Mouse (Mus musculus) ES-E14 (cell line): Measurements from ENCODE around the gene Stx1b.
"Not testable (repeated sequence)": the region's sequence is repeated elsewhere in the genome, so short reads cannot be mapped to it uniquely, and the experiment has no call there.

ENCODE experiments used
- CHD2 ChIP-seq: IDR thresholded peaks from 2 replicates; pipeline ENCODE4 v1.6.1; 2014; ENCODE audit warnings: mild to moderate bottlenecking, low read depth, low read length, inconsistent platforms
- ZC3H11A ChIP-seq: IDR thresholded peaks from 2 replicates; pipeline ENCODE4 v1.6.1; 2012; ENCODE audit warnings: low read depth, mild to moderate bottlenecking, inconsistent platforms, low read length, borderline replicate concordance

DNA sequence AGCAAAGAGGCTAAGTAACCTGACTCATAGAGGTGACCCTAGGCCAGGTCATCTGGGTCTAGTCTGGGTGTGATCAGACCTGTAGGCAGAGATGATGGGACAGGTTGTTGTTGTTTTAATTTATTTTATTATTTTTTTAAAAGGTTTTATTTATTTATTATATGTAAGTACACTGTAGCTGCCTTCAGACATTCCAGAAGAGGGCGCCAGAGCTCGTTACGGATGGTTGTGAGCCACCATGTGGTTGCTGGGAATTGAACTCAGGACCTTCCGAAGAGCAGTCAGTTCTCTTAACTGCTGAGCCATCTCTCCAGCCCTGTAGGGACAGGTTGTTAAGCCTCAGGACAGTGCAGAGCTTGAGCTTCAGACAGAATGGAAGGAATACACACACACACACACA lies 13.5 kb upstream of the Stx1b start:
- TF ChIP-seq ZC3H11A, CHD2: not testable (repeated sequence)
